Mouse (Mus musculus): ENCODE measurements around the gene Ttyh3.

Ttyh3 gene

GRCm38 (mm10) chr5:140651231-140651630 is 2.4 kb upstream of the Ttyh3 start:
- DNase-seq: no peak

- no peak for DNase-seq
These were observed 1.1 kb upstream of the Ttyh3 start for GRCm38 (mm10) chr5:140649881-140650414.

GRCm38 (mm10) chr5:140649101-140649667 is 353 bp upstream of the Ttyh3 start:
- DNase-seq: peak; percentile 95 to 96

GRCm38 (mm10) chr5:140647821-140648518 is 861 bp downstream of the Ttyh3 start:
- peak; percentile 40 to 47 for DNase-seq

- DNase-seq: no peak
These were observed 1.6 kb downstream of the Ttyh3 start for GRCm38 (mm10) chr5:140647031-140647760.

- DNase-seq: no peak
These were observed 2.7 kb downstream of the Ttyh3 start for GRCm38 (mm10) chr5:140646171-140646570.

GRCm38 (mm10) chr5:140645454-140645853 is 3.4 kb downstream of the Ttyh3 start:
- DNase-seq: no peak

- peak; percentile 26 to 32 for DNase-seq
These were observed 4.1 kb downstream of the Ttyh3 start for GRCm38 (mm10) chr5:140644702-140645201.

- no peak for DNase-seq
These were observed 4.6 kb downstream of the Ttyh3 start for GRCm38 (mm10) chr5:140644263-140644662.

GRCm38 (mm10) chr5:140642076-140642475 is 6.8 kb downstream of the Ttyh3 start:
- peak in 1 of 2 experiments; percentile 27 for DNase-seq

GRCm38 (mm10) chr5:140641254-140641928 is 7.4 kb downstream of the Ttyh3 start:
- no peak for DNase-seq

- no peak for DNase-seq
These were observed 8.0 kb downstream of the Ttyh3 start for GRCm38 (mm10) chr5:140640812-140641211.

- DNase-seq: no peak
These were observed 9.0 kb downstream of the Ttyh3 start for GRCm38 (mm10) chr5:140639871-140640270.

GRCm38 (mm10) chr5:140639312-140639711 is 9.5 kb downstream of the Ttyh3 start:
- no peak for DNase-seq

GRCm38 (mm10) chr5:140638484-140638883 is 10.3 kb downstream of the Ttyh3 start:
- no peak for DNase-seq

- no peak for DNase-seq
These were observed 10.8 kb downstream of the Ttyh3 start for GRCm38 (mm10) chr5:140637989-140638388.

GRCm38 (mm10) chr5:140637058-140637410 is 11.8 kb downstream of the Ttyh3 start:
- DNase-seq: no peak

GRCm38 (mm10) chr5:140636316-140637057 is 12.3 kb downstream of the Ttyh3 start:
- DNase-seq: peak; percentile 28 to 41

GRCm38 (mm10) chr5:140634798-140635722 is 13.8 kb downstream of the Ttyh3 start:
- DNase-seq: no peak

- DNase-seq: no peak
These were observed 15.4 kb downstream of the Ttyh3 start for GRCm38 (mm10) chr5:140633432-140633831.

GRCm38 (mm10) chr5:140628995-140629394 is 19.8 kb downstream of the Ttyh3 start:
- DNase-seq: peak in 1 of 2 experiments; percentile 31
